Mouse (Mus musculus): ENCODE results near the gene Tmco3.
A peak's percentile ranks its signal among the peaks of the same experiment; 100 is the strongest.

GRCm38 (mm10) chr8:13283200-13283599, 4.8 kb upstream of the Tmco3 start:
- TF ChIP-seq POLR2A (IDR thresholded peaks at IDR 0.05; ENCODE audit: low read depth, low read length) (no peak), CTCF (IDR thresholded peaks at IDR 0.05; ENCODE audit: extremely low read depth, insufficient read length, insufficient replicate concordance, low read depth, low read length) (peak; percentile 25; the same call in 1 of the 2 replicates)
